Mouse (Mus musculus): Measurements from ENCODE around the gene Ndufaf3. TPM values are rescaled to one million over a fixed set of nuclear protein-coding genes. Genes with fewer than 3 reads are reported as not detected.

The Ndufaf3 gene
- polyA plus RNA-seq, 1 experiment: 64.7 TPM

DNA sequence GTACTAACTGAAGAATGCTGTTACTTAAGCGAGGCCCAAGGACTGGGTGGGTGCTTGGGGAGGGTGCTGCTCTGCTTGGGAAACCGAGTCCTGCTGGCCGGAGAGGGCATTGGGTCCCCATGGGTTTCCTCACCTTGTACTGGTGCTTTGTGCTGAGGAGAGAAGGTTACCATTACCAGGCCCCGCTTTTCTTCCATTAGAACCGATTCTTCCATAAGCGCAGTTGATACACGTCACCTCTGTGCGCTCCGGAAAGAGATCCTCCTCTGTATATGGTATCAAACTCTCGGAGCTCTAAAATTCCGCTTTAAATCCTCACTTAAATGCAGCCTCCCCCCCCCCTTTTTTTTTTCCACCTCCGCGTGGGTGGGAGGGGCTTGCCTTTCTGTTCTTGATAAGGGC lies 49.3 kb downstream of the Ndufaf3 start:
- 0% methylated on average over 13 of the region's 13 CpGs for WGBS
- DNase-seq: no peak
- Histone ChIP-seq H3K27me3 (replicated peaks; ENCODE audit: control insufficient read depth, insufficient read depth, low read length) (no peaks in the 10 kb centered on the region), H3K4me3 (ENCODE audit: insufficient read depth, low read depth, low read length) (peak overlapping the region; percentile 78), H3K27ac (ENCODE audit: insufficient read depth, low read depth, low read length) (peak overlapping the region; percentile 95), H3K4me1 (ENCODE audit: control insufficient read depth, insufficient read depth, low read length) (peaks cover 8% of the 10 kb centered on the region; the same call in 1 of the 2 replicates), H3K36me3 (ENCODE audit: control insufficient read depth, insufficient read depth, low read length) (0 out of 2 replicates have a peak, but pooled peaks cover 3% of the 10 kb centered on the region)
- no peak for TF ChIP-seq POLR2A (IDR thresholded peaks at IDR 0.05; ENCODE audit: low read depth, low read length)
- TF ChIP-seq CTCF (conservative IDR thresholded peaks at IDR 0.05; ENCODE audit: insufficient read depth, insufficient read length, low read depth, low read length): no peak

DNA sequence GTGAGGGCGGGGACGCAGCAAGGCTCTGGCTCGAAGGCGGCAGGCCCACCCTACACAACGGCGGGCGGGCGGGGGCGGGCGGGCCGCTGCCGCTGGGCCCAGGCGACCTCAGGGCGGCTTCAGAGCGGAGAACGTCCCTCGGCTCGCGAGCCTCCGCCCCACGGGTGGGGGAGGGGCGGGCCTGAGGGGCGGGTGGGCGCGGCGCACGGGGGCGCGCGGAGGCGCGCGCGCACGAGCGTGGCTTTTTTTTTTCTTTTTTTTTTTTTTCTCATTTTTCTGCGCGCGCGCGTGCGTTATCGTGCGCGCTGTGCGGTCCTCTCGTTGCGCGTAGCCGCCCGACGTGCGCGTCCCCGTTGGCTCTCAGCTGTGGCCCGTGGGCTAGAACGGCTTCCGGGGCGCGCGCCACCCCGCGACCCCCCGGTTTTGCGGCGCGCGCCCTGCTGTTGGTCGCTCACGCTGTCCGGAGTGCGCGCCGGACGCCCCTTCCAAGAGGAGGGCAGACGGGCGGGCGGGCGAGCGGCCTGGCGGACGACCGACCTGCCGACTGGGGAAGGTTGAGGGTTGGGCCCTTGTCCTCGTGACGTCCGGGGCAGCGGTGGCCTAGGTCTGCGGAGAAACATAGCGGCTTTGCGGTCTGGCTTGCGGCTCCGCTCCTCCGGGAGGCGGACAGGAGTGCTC lies 49.8 kb downstream of the Ndufaf3 start:
- Histone ChIP-seq H3K27me3 (replicated peaks; ENCODE audit: control insufficient read depth, insufficient read depth, low read length) (no peaks in the 10 kb centered on the region), H3K4me3 (ENCODE audit: insufficient read depth, low read depth, low read length) (peak overlapping the region; percentile 78), H3K36me3 (ENCODE audit: control insufficient read depth, insufficient read depth, low read length) (0 out of 2 replicates have a peak, but pooled peaks cover 3% of the 10 kb centered on the region), H3K4me1 (ENCODE audit: control insufficient read depth, insufficient read depth, low read length) (peaks cover 8% of the 10 kb centered on the region; the same call in 1 of the 2 replicates), H3K27ac (ENCODE audit: insufficient read depth, low read depth, low read length) (peak overlapping the region; percentile 95)
- peak; percentile 87 for DNase-seq
- 1% methylated on average over 84 of the region's 95 CpGs for WGBS
- TF ChIP-seq CTCF (conservative IDR thresholded peaks at IDR 0.05; ENCODE audit: insufficient read depth, insufficient read length, low read depth, low read length): no peak
- no peak for TF ChIP-seq POLR2A (IDR thresholded peaks at IDR 0.05; ENCODE audit: low read depth, low read length)

DNA sequence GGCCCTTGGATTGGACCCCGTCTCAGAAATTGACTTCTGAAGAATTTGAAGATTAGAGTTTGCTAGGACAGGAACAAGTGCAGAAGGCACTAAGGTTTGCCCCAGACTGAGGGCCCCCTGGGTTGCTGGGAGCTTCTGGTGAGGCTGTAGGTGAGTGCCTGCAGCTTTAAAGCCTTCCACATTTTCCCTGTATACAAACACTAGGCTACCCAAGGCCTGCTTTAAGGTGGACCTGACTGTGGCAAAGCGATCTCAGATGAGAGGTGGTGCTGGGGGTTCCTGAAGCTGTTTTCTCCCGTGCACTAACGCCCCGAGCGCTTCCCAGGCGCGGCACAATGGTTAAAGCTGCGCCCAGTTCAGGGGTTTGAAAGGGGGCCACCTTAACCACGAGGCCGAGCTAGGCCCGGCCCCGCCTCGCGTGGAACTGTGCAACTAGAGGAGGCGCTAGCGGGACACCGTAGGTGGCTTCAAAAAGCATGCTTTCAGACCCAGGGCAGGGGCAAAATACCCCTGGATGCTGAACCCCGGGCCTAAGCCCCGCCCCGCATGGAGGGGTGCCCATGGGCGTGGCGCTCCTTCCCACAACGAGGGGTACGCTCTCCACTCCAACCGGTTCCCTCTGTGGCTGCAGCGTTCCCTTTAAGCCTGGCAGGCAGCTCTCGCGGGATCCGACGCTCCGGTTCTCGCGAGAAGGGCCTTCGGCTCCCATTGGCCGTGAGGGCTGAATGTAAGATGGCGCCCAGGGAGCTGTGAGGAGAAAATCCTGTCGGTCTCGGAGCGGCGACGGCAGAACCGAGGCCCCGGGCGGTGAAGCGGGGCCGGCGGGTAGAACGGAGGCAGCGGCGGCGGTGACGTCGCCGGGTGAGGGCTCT lies 50.6 kb downstream of the Ndufaf3 start, which contains the start of gene Qrich1:
Qrich1 (plus strand) TSS at position 427 of the 872 bp plus-strand sequence.
- Histone ChIP-seq H3K36me3 (ENCODE audit: control insufficient read depth, insufficient read depth, low read length) (0 out of 2 replicates have a peak, but pooled peaks cover 3% of the 10 kb centered on the region), H3K4me1 (ENCODE audit: control insufficient read depth, insufficient read depth, low read length) (peaks cover 8% of the 10 kb centered on the region; the same call in 1 of the 2 replicates), H3K27me3 (replicated peaks; ENCODE audit: control insufficient read depth, insufficient read depth, low read length) (no peaks in the 10 kb centered on the region), H3K27ac (ENCODE audit: insufficient read depth, low read depth, low read length) (peak within 1 kb of the TSS; percentile 95), H3K4me3 (ENCODE audit: insufficient read depth, low read depth, low read length) (peak within 1 kb of the TSS; percentile 78)
- DNase-seq: peak; percentile 98
- 1% methylated on average over 49 of the region's 55 CpGs for WGBS
- TF ChIP-seq POLR2A (IDR thresholded peaks at IDR 0.05; ENCODE audit: low read depth, low read length) (peak; percentile 76), CTCF (conservative IDR thresholded peaks at IDR 0.05; ENCODE audit: insufficient read depth, insufficient read length, low read depth, low read length) (no peak)

Other genes with a start within 250 kb of the Ndufaf3 start
- gene Gpx1, start 228.5 kb downstream of the Ndufaf3 start, polyA plus RNA-seq (2012; rRNA removed): 5,487 and 5,501 TPM in 2 replicates
- gene Usp4, start 219.6 kb downstream of the Ndufaf3 start, polyA plus RNA-seq (2012; rRNA removed): 68.6 and 74.1 TPM in 2 replicates
- gene 1700102P08Rik, start 174.6 kb downstream of the Ndufaf3 start, polyA plus RNA-seq (2012; rRNA removed): 0.22 and 0.50 TPM in 2 replicates
- gene Ccdc36, start 138.9 kb downstream of the Ndufaf3 start, polyA plus RNA-seq (2012; rRNA removed): not detected in 2 replicates
- not detected in 2 replicates for gene BC048562, start 131.0 kb downstream of the Ndufaf3 start, polyA plus RNA-seq (2012; rRNA removed)
- 26.0 and 33.5 TPM in 2 replicates for gene Ccdc71, start 106.9 kb downstream of the Ndufaf3 start, polyA plus RNA-seq (2012; rRNA removed)
- gene Klhdc8b, start 105.9 kb downstream of the Ndufaf3 start, polyA plus RNA-seq (2012; rRNA removed): 35.0 and 35.8 TPM in 2 replicates
- 80.4 and 89.1 TPM in 2 replicates for gene Lamb2, start 87.7 kb downstream of the Ndufaf3 start, polyA plus RNA-seq (2012; rRNA removed)
- gene Usp19, start 76.8 kb downstream of the Ndufaf3 start, polyA plus RNA-seq (2012; rRNA removed): 107 and 137 TPM in 2 replicates
- gene Qars, start 59.7 kb downstream of the Ndufaf3 start, polyA plus RNA-seq (2012; rRNA removed): 175 and 188 TPM in 2 replicates
- gene Qrich1, start 50.6 kb downstream of the Ndufaf3 start, polyA plus RNA-seq (2012; rRNA removed): 76.3 and 85.5 TPM in 2 replicates
- 52.3 and 60.0 TPM in 2 replicates for gene Impdh2, start 7.1 kb downstream of the Ndufaf3 start, polyA plus RNA-seq (2012; rRNA removed)
- gene Dalrd3, start 2.5 kb upstream of the Ndufaf3 start, polyA plus RNA-seq (2012; rRNA removed): 220 and 295 TPM in 2 replicates
- gene Wdr6, start 11.3 kb upstream of the Ndufaf3 start, polyA plus RNA-seq (2012; rRNA removed): 31.0 and 34.4 TPM in 2 replicates
- gene P4htm, start 30.2 kb upstream of the Ndufaf3 start, polyA plus RNA-seq (2012; rRNA removed): 5.3 and 5.8 TPM in 2 replicates
- gene Arih2, start 82.0 kb upstream of the Ndufaf3 start, polyA plus RNA-seq (2012; rRNA removed): 34.9 and 36.9 TPM in 2 replicates
- 34.7 and 42.2 TPM in 2 replicates for gene Slc25a20, start 94.7 kb upstream of the Ndufaf3 start, polyA plus RNA-seq (2012; rRNA removed)
- 19.0 and 19.8 TPM in 2 replicates for gene Prkar2a, start 121.9 kb upstream of the Ndufaf3 start, polyA plus RNA-seq (2012; rRNA removed)
- gene Ip6k2, start 216.4 kb upstream of the Ndufaf3 start, polyA plus RNA-seq (2012; rRNA removed): 68.3 and 78.0 TPM in 2 replicates
- gene Nckipsd, start 240.9 kb upstream of the Ndufaf3 start, polyA plus RNA-seq (2012; rRNA removed): 19.1 and 24.1 TPM in 2 replicates

Data from kidney, adult 2 months (tissue).